Mouse (Mus musculus): Measurements from ENCODE around the gene Gm10037. TPM values are rescaled to one million over a fixed set of nuclear protein-coding genes. Genes with fewer than 3 reads are reported as not detected.
"Not testable (repeated sequence)": the region's sequence is repeated elsewhere in the genome, so short reads cannot be mapped to it uniquely, and the experiment has no call there.

Gene Gm10037
- polyA plus RNA-seq, 1 experiment from 2014 or later: 4.9 TPM

GRCm38 (mm10) chr13:67864764-67865350 is 34.0 kb downstream of the Gm10037 start:
- H3K27ac ChIP-seq (ENCODE audit: low read length): no peak overlapping the region

GRCm38 (mm10) chr13:67867899-67868298 is 37.0 kb downstream of the Gm10037 start:
- Histone ChIP-seq H3K4me2 (ENCODE audit: low read length) (no peak overlapping the region), H3K4me1 (replicated peaks; ENCODE audit: control insufficient read depth, insufficient read depth, low read length) (no peaks in the 10 kb centered on the region), H3K9me3 (ENCODE audit: control insufficient read depth, low read length) (no peaks in the 10 kb centered on the region), H3K9ac (replicated peaks; ENCODE audit: low read depth, low read length) (no peak overlapping the region), H3K4me3 (replicated peaks; ENCODE audit: low read length) (no peak overlapping the region), H3K27ac (ENCODE audit: low read length) (no peak overlapping the region), H3K36me3 (ENCODE audit: control insufficient read depth, insufficient read depth) (no peaks in the 10 kb centered on the region), H3K27me3 (replicated peaks; ENCODE audit: control insufficient read depth, insufficient read depth, low read length) (no peaks in the 10 kb centered on the region)
- WGBS: 39% methylated on average over 3 of the region's 3 CpGs
- ATAC-seq: no peak

More at GRCm38 (mm10) chr13:67864764-67865350, 34.0 kb downstream of the Gm10037 start:
- H3K9ac ChIP-seq (replicated peaks; ENCODE audit: low read depth, low read length): no peak overlapping the region
- H3K4me3 ChIP-seq (replicated peaks; ENCODE audit: low read length): no peak overlapping the region
- peak; percentile 86 for ATAC-seq
- no peaks in the 10 kb centered on the region for H3K36me3 ChIP-seq (ENCODE audit: control insufficient read depth, insufficient read depth)
- WGBS: 2% methylated on average over 5 of the region's 5 CpGs
- no peaks in the 10 kb centered on the region for H3K27me3 ChIP-seq (replicated peaks; ENCODE audit: control insufficient read depth, insufficient read depth, low read length)
- H3K4me2 ChIP-seq (ENCODE audit: low read length): no peak overlapping the region
- no peaks in the 10 kb centered on the region for H3K9me3 ChIP-seq (ENCODE audit: control insufficient read depth, low read length)
- no peaks in the 10 kb centered on the region for H3K4me1 ChIP-seq (replicated peaks; ENCODE audit: control insufficient read depth, insufficient read depth, low read length)

- 0 out of 2 replicates have a peak overlapping the region, but pooled peaks have one; percentile 6 for H3K4me3 ChIP-seq (replicated peaks; ENCODE audit: low read length)
- not testable (repeated sequence) for H3K9ac ChIP-seq (replicated peaks; ENCODE audit: low read depth, low read length); H3K36me3 ChIP-seq (ENCODE audit: control insufficient read depth, insufficient read depth); H3K27ac ChIP-seq (ENCODE audit: low read length); ATAC-seq; H3K4me1 ChIP-seq (replicated peaks; ENCODE audit: control insufficient read depth, insufficient read depth, low read length); H3K9me3 ChIP-seq (ENCODE audit: control insufficient read depth, low read length); H3K27me3 ChIP-seq (replicated peaks; ENCODE audit: control insufficient read depth, insufficient read depth, low read length)
- peak overlapping the region; percentile 20 for H3K4me2 ChIP-seq (ENCODE audit: low read length)
- 34% methylated on average over 6 of the region's 12 CpGs for WGBS
Measured at GRCm38 (mm10) chr13:67876049-67876698, 45.3 kb downstream of the Gm10037 start.

- no peaks in the 10 kb centered on the region for H3K27me3 ChIP-seq (replicated peaks; ENCODE audit: control insufficient read depth, insufficient read depth, low read length)
- H3K4me3 ChIP-seq (replicated peaks; ENCODE audit: low read length): no peak overlapping the region
- no peaks in the 10 kb centered on the region for H3K36me3 ChIP-seq (ENCODE audit: control insufficient read depth, insufficient read depth)
- no peak overlapping the region for H3K9ac ChIP-seq (replicated peaks; ENCODE audit: low read depth, low read length)
- 63% methylated on average over 6 of the region's 7 CpGs for WGBS
- no peaks in the 10 kb centered on the region for H3K9me3 ChIP-seq (ENCODE audit: control insufficient read depth, low read length)
- no peak overlapping the region for H3K4me2 ChIP-seq (ENCODE audit: low read length)
- no peak overlapping the region for H3K27ac ChIP-seq (ENCODE audit: low read length)
- no peaks in the 10 kb centered on the region for H3K4me1 ChIP-seq (replicated peaks; ENCODE audit: control insufficient read depth, insufficient read depth, low read length)
- ATAC-seq: no peak
Measured at GRCm38 (mm10) chr13:67876699-67877254, 45.9 kb downstream of the Gm10037 start.

- H3K9ac ChIP-seq (replicated peaks; ENCODE audit: low read depth, low read length): no peak overlapping the region
- H3K27ac ChIP-seq (ENCODE audit: low read length): no peak overlapping the region
- H3K27me3 ChIP-seq (replicated peaks; ENCODE audit: control insufficient read depth, insufficient read depth, low read length): no peaks in the 10 kb centered on the region
- no peaks in the 10 kb centered on the region for H3K4me1 ChIP-seq (replicated peaks; ENCODE audit: control insufficient read depth, insufficient read depth, low read length)
- no peak overlapping the region for H3K4me2 ChIP-seq (ENCODE audit: low read length)
- no peak overlapping the region for H3K4me3 ChIP-seq (replicated peaks; ENCODE audit: low read length)
- no peaks in the 10 kb centered on the region for H3K36me3 ChIP-seq (ENCODE audit: control insufficient read depth, insufficient read depth)
- WGBS: 85% methylated on average over 8 of the region's 8 CpGs
- ATAC-seq: no peak
- no peaks in the 10 kb centered on the region for H3K9me3 ChIP-seq (ENCODE audit: control insufficient read depth, low read length)
Measured at GRCm38 (mm10) chr13:67883966-67884365, 53.1 kb downstream of the Gm10037 start.

Other genes with a start within 250 kb of the Gm10037 start
- gene Zfp729b, start 221.4 kb upstream of the Gm10037 start, polyA plus RNA-seq (2015; fragmentation: Nextera tagmentation; extraction: Ambion mirVana): 6.3 and 7.6 TPM in 2 replicates
- gene Gm49345, start 193.3 kb upstream of the Gm10037 start, polyA plus RNA-seq (2015; fragmentation: Nextera tagmentation; extraction: Ambion mirVana): not detected in 2 replicates
- 5.2 TPM in 2 replicates for gene Zfp729a, start 193.3 kb upstream of the Gm10037 start, polyA plus RNA-seq (2015; fragmentation: Nextera tagmentation; extraction: Ambion mirVana)
- 14.8 and 17.2 TPM in 2 replicates for gene Zfp738, start 144.0 kb upstream of the Gm10037 start, polyA plus RNA-seq (2015; fragmentation: Nextera tagmentation; extraction: Ambion mirVana)
- 12.0 and 14.0 TPM in 2 replicates for gene Zfp65, start 101.9 kb upstream of the Gm10037 start, polyA plus RNA-seq (2015; fragmentation: Nextera tagmentation; extraction: Ambion mirVana)
- gene Zfp85, start 75.9 kb upstream of the Gm10037 start, polyA plus RNA-seq (2015; fragmentation: Nextera tagmentation; extraction: Ambion mirVana): 8.2 and 9.0 TPM in 2 replicates
- 3.4 and 3.6 TPM in 2 replicates for gene Zfp493, start 51.4 kb upstream of the Gm10037 start, polyA plus RNA-seq (2015; fragmentation: Nextera tagmentation; extraction: Ambion mirVana)
- 15.1 and 17.0 TPM in 2 replicates for gene Zfp273, start 17.4 kb upstream of the Gm10037 start, polyA plus RNA-seq (2015; fragmentation: Nextera tagmentation; extraction: Ambion mirVana)
- gene BC048507, start 32.2 kb downstream of the Gm10037 start, polyA plus RNA-seq (2015; fragmentation: Nextera tagmentation; extraction: Ambion mirVana): not detected in 2 replicates